Mouse (Mus musculus) central nervous system, embryonic 11.5 days (tissue): ENCODE data around the gene Ccdc180. TPM values are rescaled to one million over a fixed set of nuclear protein-coding genes. Genes with fewer than 3 reads are reported as not detected.

Experiments
- polyA plus RNA-seq: library from polyadenylated mRNA; depleted of rRNA; stranded (reverse); fragments of >200 nt; gene quantifications from 2 replicates; pipeline ENCODE4 v1.2.3, GENCODE M21; 2012; rRNA removed

Ccdc180 gene
- 0.09 and 0.26 TPM in 2 replicates for polyA plus RNA-seq

DNA sequence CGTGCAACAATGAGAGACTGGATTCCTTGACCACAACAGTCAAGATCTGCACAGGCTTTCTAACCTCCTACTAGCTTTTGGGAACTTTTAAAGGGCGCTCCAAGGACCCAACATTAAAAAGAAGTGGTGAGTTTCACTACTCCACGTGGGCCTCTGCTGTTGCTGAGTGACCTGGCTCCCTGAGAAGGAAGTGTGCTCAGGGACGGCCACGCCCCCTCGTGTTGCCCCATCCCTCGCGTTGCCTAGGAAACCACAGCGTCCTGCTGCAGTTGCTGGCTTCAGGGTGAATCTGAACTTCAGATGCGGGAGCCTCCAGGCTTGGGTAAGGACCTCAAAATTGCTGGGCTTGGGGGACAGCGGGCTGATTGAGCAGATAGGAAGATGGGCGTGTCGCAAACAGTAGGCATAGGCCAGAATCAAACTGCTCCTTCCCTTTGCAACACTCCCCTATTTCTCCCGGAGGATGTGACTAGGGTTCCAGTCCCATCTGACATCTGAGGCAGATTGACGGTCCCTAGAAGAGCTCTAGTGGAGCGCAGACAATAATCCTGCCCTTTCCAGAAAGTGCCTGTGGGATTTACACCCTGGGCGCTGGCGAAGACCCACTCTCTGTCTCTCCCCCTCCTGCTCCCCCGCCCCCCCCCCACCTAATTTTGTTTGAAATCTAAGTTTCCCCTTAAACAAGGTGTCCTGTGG, at the start of gene Ccdc180:
Ccdc180 (plus strand) TSS at position 238 of the 696 bp plus-strand sequence.

GRCm38 (mm10) chr4:45848109-45848824, 41.8 kb upstream of the Ccdc180 start, which contains the start of gene Stra6l:
TSS of gene Stra6l (plus strand) at chr4:45848664.

DNA sequence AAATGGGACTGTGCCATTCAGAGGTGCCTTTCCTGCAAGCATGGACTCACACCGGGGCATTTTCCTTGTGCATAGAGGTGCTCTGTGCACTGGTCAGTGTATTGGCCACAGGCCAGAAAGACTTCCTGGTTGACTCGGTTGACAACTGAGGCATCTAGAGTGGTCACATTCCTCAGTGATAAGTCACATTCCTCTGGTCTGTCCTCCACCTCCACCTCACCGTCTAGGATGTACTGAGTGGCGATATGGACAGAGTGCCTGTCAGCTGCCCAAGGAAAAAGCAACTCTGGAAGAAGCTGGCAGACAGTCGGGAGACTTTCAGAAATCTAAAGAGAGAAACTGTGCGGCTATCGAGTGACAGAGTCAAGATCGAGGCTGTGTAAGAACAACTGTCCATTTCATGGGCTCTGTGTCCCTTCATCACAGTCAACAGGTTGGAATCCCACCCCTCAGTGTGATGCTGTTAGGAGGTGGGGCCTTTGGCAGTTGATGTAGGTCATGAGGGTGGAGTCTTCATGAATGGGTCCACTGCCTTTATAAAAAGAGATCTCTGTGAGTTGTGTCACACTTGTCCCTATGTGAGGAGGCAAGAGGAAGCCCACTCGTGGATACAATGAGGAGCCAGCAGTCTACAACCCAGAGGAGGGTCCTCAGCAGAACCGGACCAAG, 74.8 kb downstream of the Ccdc180 start, which contains the start of gene Tdrd7:
Tdrd7 (plus strand) TSS at position 564 of the 669 bp plus-strand sequence.

Other genes starting within 250 kb of the Ccdc180 start
- gene Aldh1b1, start 91.3 kb upstream of the Ccdc180 start, polyA plus RNA-seq: 4.3 and 5.1 TPM in 2 replicates
- gene Igfbpl1, start 63.4 kb upstream of the Ccdc180 start, polyA plus RNA-seq: 101 and 151 TPM in 2 replicates
- gene Stra6l, start 41.6 kb upstream of the Ccdc180 start, polyA plus RNA-seq: 0.72 and 2.2 TPM in 2 replicates
- 10.5 and 11.3 TPM in 2 replicates for gene Tdrd7, start 75.0 kb downstream of the Ccdc180 start, polyA plus RNA-seq
- 5.0 and 6.7 TPM in 2 replicates for gene Tmod1, start 148.6 kb downstream of the Ccdc180 start, polyA plus RNA-seq
- gene Ncbp1, start 248.3 kb downstream of the Ccdc180 start, polyA plus RNA-seq: 128 and 174 TPM in 2 replicates
- gene Tstd2, start 248.4 kb downstream of the Ccdc180 start, polyA plus RNA-seq: 27.8 and 38.9 TPM in 2 replicates